Mouse (Mus musculus): ENCODE data around the gene Tmem177. TPM values are rescaled to one million over a fixed set of nuclear protein-coding genes. Genes with fewer than 3 reads are reported as not detected.

The Tmem177 gene
- polyA plus RNA-seq, 1 experiment, result 3.6 TPM

DNA sequence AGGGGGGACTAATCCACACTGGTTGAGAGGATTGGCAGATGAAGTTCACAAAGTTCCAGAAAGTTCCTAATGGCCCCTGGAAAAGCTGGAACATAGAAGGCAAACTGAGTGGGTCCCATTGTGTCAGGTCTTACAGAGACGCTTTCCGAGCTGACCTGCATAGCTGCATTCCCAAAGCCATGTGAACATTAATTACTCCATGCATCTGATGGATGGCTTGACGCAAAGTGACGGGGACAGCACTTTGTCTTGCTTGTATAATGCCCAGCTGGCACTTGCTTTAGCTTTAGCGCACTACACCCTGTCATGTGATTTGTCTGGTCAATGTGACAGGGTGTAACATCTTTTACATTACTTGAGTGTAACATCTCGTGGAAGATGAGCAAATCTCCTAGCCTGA, 47.7 kb downstream of the Tmem177 start:
- H3K4me3 ChIP-seq (ENCODE audit: insufficient read depth, low read length), result no peak overlapping the region
- no peak overlapping the region for H3K27ac ChIP-seq (ENCODE audit: insufficient read depth, low read length)
- TF ChIP-seq POLR2A (IDR thresholded peaks at IDR 0.05; ENCODE audit: low read depth, low read length), result no peak
- no peak for TF ChIP-seq CTCF (IDR thresholded peaks at IDR 0.05; ENCODE audit: borderline replicate concordance, insufficient read depth, low read length)
- H3K4me1 ChIP-seq (ENCODE audit: control insufficient read depth, insufficient read depth, low read length), result no peaks in the 10 kb centered on the region

DNA sequence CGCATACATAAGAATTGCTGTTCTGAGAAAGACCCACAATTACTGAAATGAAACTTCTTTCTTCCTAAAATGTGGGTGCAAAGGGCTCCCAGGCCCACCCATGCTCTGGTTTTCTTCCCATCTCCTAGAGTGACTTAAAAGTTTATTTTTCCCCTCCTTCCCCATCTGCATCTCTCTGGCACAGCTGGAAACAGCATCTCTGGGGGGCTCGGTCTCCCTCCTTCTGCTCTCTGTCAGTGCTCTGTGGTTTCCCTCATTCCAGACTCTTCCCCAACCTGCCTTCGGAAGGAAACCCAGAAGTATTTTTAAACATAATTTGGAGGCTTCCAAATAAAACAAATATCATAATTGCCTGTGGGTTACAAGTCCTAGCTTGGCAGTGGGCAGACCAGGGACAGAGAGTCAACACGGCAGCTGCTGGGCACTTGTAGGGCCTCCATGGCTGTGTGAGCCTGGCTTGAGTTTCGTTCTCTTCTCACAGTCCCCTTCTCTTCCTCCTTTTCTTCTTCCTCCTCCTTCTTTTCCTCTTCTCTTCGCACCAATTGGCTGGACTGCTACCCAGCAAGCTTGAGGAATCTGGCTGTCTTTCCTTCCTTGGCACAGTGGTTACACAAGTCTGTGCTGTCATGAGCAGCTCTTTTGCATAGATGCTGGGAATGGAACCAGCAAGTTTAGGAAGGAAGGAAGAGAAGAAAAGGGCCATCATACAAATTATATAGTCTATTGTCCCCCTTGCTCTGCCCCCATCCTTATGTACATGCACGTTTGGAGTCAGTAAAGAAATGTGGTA, 49.3 kb downstream of the Tmem177 start:
- Histone ChIP-seq H3K4me1 (ENCODE audit: control insufficient read depth, insufficient read depth, low read length) (no peaks in the 10 kb centered on the region), H3K27ac (ENCODE audit: insufficient read depth, low read length) (no peak overlapping the region), H3K4me3 (ENCODE audit: insufficient read depth, low read length) (no peak overlapping the region)
- no peak for TF ChIP-seq POLR2A (IDR thresholded peaks at IDR 0.05; ENCODE audit: low read depth, low read length)
- no peak for TF ChIP-seq CTCF (IDR thresholded peaks at IDR 0.05; ENCODE audit: borderline replicate concordance, insufficient read depth, low read length)

DNA sequence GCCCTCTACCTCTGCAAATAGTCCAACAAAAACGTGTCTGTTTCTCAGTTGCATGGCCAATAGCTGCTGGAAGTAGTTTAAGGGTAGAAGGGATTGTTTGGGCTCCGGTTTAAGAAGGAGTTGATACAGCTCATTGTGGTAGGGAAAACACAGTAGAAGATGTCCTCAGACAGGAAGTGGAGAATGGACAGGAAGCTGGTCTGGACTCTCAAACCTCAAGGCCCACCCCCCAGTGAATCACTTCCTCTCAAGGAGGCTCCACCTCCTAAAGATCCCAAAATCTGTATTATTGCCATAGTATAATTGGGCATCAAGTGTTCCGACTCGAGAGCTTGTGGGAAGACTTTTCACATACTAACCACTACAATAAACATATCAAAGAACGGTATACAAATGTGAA, 53.4 kb downstream of the Tmem177 start:
- TF ChIP-seq CTCF (IDR thresholded peaks at IDR 0.05; ENCODE audit: borderline replicate concordance, insufficient read depth, low read length) (no peak), POLR2A (IDR thresholded peaks at IDR 0.05; ENCODE audit: low read depth, low read length) (no peak)
- Histone ChIP-seq H3K27ac (ENCODE audit: insufficient read depth, low read length) (no peak overlapping the region), H3K4me1 (ENCODE audit: control insufficient read depth, insufficient read depth, low read length) (no peaks in the 10 kb centered on the region), H3K4me3 (ENCODE audit: insufficient read depth, low read length) (no peak overlapping the region)

Other genes starting within 250 kb of the Tmem177 start
- 7.3 and 12.9 TPM in 2 replicates for gene Ptpn4, start 75.6 kb downstream of the Tmem177 start, polyA plus RNA-seq (2011; ENCODE audit: insufficient read length, low read depth, missing spikeins)
- not detected in 2 replicates for gene Cfap221, start 84.0 kb upstream of the Tmem177 start, polyA plus RNA-seq (2011; ENCODE audit: insufficient read length, low read depth, missing spikeins)
- gene Sctr, start 93.7 kb upstream of the Tmem177 start, polyA plus RNA-seq (2011; ENCODE audit: insufficient read length, low read depth, missing spikeins), result not detected in 2 replicates
- 18.7 and 25.9 TPM in 2 replicates for gene Tmem37, start 160.9 kb upstream of the Tmem177 start, polyA plus RNA-seq (2011; ENCODE audit: insufficient read length, low read depth, missing spikeins)
- gene Dbi, start 207.9 kb upstream of the Tmem177 start, polyA plus RNA-seq (2011; ENCODE audit: insufficient read length, low read depth, missing spikeins), result 267 and 293 TPM in 2 replicates
- gene 3110009E18Rik, start 208.0 kb upstream of the Tmem177 start, polyA plus RNA-seq (2011; ENCODE audit: insufficient read length, low read depth, missing spikeins), result 4.0 and 7.2 TPM in 2 replicates

Data from embryonic fibroblast, embryonic 13.5 days (primary cell).